In genomic region chr17:65959011-65959410, GRCm38 (mm10) we compare ENCODE assay signal across 22 mouse cellular contexts.
"Had no signal": no experiment of that assay in that cellular context is flagged by ENCODE, and none has a peak within 500 bp of the region (broad histone marks: within the 10 kb centered on the region; RNA-seq: fewer than 3 reads in every experiment).

No protein-coding gene starts in this region.

- H3K9me3 ChIP-seq: limb, embryonic 10.5 days; limb, embryonic 13.5 days; liver, embryonic 12.5 days; liver, embryonic 15.5 days; lung, embryonic 15.5 days; midbrain, embryonic 12.5 days; midbrain, embryonic 15.5 days; neural tube, embryonic 12.5 days; stomach, embryonic 15.5 days had no signal

- H3K4me1 ChIP-seq: limb, embryonic 13.5 days; midbrain, embryonic 12.5 days; midbrain, embryonic 15.5 days; neural tube, embryonic 12.5 days had no signal

- H3K36me3 ChIP-seq: limb, embryonic 10.5 days; limb, embryonic 13.5 days; liver, embryonic 12.5 days; liver, embryonic 15.5 days; lung, embryonic 15.5 days; midbrain, embryonic 12.5 days; midbrain, embryonic 15.5 days; neural tube, embryonic 12.5 days; stomach, embryonic 15.5 days had no signal

- H3K27ac ChIP-seq: layer of hippocampus, adult 2 months; limb, embryonic 10.5 days; limb, embryonic 13.5 days; liver, embryonic 12.5 days; liver, embryonic 15.5 days; lung, embryonic 15.5 days; midbrain, embryonic 12.5 days; midbrain, embryonic 15.5 days; neural tube, embryonic 12.5 days; stomach, embryonic 15.5 days had no signal

- ATAC-seq: liver, embryonic 12.5 days; midbrain, embryonic 15.5 days had no signal

- H3K4me2 ChIP-seq: limb, embryonic 13.5 days; liver, embryonic 12.5 days; liver, embryonic 15.5 days; lung, embryonic 15.5 days; midbrain, embryonic 12.5 days; midbrain, embryonic 15.5 days; neural tube, embryonic 12.5 days; stomach, embryonic 15.5 days had no signal

- H3K9ac ChIP-seq: limb, embryonic 13.5 days; liver, embryonic 12.5 days; liver, embryonic 15.5 days; lung, embryonic 15.5 days; midbrain, embryonic 12.5 days; midbrain, embryonic 15.5 days; neural tube, embryonic 12.5 days; stomach, embryonic 15.5 days had no signal

- H3K4me3 ChIP-seq: layer of hippocampus, adult 2 months; limb, embryonic 10.5 days; limb, embryonic 13.5 days; liver, embryonic 12.5 days; liver, embryonic 15.5 days; lung, embryonic 15.5 days; midbrain, embryonic 12.5 days; midbrain, embryonic 15.5 days; neural tube, embryonic 12.5 days; stomach, embryonic 15.5 days had no signal

- DNase-seq: kidney, adult 18-20 months; kidney, adult 9 months; kidney, postnatal 36 days; layer of hippocampus, adult 9-11 months; liver; lung, adult 18-20 months; lung, postnatal 14 days; lung, postnatal 4 days; retina, postnatal 1 day; right cerebral cortex, postnatal 25 days; spleen, adult 18-20 months; thymus, postnatal 25 days had no signal

- H3K27me3 ChIP-seq: limb, embryonic 13.5 days; liver, embryonic 12.5 days; liver, embryonic 15.5 days; lung, embryonic 15.5 days; midbrain, embryonic 12.5 days; midbrain, embryonic 15.5 days; neural tube, embryonic 12.5 days; stomach, embryonic 15.5 days had no signal
